Mouse (Mus musculus) CD4-positive naive resting alpha-beta T cell, adult 57 days (primary cell): Measurements from ENCODE around the gene Paf1. TPM values are rescaled to one million over a fixed set of nuclear protein-coding genes. Genes with fewer than 3 reads are reported as not detected.

ENCODE experiments used
- total RNA-seq: library from RNA; stranded (reverse); gene quantifications from one replicate; pipeline ENCODE4 v1.2.4, GENCODE M21; 2023

Gene Paf1
- total RNA-seq: 154 TPM

DNA sequence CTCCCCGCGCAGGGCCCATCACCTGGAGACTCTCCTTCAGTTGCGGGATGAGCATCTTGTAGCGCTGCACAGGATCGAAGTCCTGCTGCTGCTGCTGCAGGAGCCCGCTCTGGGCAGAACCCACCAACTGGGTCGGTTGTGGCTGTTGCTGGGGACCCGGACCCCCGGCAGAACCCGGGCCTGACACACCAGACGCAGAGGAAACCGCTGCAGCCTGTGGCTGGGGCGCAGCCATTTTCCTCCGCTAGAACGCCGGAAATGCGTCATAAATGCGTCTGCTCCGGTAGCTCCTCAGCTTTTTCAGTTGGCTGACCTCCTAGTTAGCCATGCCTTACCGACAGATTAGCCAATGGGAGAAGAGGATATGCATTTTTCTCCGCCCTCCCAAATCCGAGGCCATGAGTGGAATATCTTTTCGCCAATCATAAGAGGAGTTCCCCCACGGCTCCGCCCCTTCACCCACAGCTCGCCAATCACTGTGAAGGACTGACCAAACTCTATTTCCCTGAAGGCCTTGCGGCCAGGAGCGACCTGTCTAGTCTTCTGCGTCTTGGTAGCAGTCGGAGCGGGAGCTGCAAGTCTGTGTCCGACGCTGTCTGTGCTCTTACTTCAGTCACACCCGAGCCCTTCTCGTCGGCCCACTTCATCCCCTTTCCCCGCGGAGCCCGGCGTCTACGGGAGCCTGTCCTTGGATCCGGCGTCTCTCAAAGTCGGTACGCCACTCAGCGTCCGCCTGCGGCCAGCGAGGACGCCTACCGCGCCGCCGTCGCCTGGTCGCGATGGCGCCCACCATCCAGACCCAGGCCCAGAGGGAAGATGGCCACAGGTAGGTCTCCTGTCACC, at the start of gene Paf1, which contains the start of gene Med29:
Gene Paf1 (plus strand): TSS at position 523 of the 843 bp plus-strand sequence.
Gene Med29 (minus strand): TSS at position 280 of the 843 bp plus-strand sequence.

DNA sequence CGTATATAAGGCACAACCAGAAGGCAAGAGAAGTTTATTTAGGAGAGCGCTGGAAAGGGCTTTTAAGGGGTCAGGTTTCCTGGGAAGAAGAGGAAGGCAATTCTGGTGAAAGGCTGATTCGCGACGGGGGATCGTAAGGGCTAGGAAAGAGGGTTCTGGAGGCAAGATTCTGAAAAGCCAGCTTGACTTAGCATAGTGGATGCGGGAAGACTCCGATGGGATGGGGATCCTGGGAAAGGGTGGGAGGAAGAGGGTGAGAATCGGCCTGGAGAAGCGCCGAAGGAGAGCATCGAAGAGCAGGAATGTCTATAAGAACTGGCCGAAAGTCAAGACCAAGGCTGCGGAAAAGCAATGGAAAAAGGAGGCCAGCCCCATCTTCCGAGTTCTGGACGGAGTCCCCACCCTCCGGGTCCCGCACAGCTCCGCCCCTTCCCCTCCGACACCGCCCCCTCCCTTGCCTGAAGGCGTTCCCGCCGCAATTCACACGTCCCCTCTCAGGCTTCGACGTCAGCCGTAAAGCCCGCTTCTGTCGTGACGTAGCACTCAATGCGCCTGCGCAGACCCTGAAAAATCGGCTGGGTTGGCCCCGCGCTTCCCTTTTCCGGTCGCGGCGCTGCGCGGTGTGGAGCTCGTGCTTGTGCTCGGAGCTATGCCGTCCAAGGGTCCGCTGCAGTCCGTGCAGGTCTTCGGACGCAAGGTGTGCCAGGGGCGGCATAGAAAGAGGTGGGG, 42.4 kb upstream of the Paf1 start, which contains the start of gene Rps16:
Gene Rps16 (plus strand): TSS at position 498 of the 729 bp plus-strand sequence.

DNA sequence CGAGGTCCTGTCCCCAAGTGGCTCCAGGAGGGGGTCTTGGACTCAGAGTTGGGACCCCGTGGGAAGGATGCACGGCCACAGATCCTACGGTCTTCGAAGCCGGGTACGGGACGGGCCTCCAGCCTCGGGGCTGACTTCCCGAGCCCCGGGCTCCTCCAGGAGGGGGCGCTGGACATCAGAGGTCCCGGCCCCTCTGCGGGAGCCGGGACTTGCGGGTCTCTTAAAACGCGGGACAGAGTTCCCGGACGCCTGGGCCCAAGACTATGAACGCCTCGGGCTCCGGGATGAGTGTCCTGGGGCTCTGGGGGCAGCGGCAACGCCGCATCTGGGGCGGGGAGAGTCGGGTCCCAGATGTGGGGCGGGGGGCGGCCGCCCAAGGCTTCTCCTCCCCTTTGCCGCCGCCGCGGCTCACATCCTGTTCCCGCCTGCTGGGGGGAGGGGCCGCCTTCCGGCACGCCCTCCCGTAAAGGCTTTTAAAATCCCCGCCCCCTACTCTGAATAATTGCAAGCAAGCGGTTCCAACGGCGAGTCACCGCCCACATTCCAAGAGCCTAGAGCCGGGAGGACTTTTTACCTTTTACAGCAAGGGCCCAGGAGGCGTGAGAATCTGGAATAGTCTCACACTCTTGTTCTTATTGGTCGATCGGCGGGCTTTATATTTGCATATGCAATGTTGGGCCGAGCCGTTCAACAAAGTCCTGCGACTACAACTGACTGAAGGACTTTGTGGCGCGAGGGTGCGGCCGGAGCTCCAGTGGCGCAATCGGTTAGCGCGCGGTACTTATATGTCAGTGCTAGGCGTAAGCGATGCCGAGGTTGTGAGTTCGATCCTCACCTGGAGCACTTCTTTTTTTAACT, 20.3 kb upstream of the Paf1 start, which contains the start of gene Plekhg2:
Gene Plekhg2 (minus strand): TSS at position 349 of the 858 bp plus-strand sequence.

DNA sequence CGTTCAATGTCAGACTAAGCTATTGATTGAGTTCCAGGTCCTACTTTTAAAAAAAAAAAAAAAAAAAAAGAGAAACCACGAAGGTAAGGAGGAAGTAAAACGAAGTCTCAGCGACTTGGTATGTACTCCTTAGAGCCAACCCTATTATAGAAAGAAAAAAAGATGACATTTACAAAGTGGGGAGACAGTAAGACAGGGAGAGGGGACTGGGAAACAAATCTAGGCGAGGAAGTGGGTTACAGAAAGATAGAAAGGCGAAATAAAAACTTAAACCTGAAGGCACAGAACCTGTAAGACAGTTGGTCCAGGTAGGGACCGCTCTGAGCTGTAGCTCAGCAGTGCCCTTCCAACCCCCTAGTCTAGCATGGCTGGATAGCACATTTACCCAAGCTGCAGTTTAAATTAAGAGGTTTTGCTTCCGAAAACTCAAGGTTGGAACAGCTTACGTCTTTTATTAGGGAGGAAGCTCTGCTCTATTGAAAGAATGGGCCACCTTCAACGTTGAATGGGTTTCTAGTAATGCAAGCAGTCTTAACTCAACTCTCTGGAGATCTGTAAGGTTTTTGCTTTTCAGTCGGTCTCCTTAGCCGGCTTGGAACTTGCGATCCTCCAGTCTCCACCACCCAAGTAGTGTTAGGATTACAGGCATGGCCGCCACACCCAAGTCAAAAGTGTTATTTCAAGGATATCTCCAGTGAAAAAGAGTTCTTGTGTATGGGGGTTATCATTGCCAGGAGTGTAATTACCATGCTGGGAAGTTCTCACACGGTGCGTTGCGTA, 12.3 kb upstream of the Paf1 start, which contains the start of gene Zfp36:
Gene Zfp36 (minus strand): TSS at position 17 of the 780 bp plus-strand sequence.

DNA sequence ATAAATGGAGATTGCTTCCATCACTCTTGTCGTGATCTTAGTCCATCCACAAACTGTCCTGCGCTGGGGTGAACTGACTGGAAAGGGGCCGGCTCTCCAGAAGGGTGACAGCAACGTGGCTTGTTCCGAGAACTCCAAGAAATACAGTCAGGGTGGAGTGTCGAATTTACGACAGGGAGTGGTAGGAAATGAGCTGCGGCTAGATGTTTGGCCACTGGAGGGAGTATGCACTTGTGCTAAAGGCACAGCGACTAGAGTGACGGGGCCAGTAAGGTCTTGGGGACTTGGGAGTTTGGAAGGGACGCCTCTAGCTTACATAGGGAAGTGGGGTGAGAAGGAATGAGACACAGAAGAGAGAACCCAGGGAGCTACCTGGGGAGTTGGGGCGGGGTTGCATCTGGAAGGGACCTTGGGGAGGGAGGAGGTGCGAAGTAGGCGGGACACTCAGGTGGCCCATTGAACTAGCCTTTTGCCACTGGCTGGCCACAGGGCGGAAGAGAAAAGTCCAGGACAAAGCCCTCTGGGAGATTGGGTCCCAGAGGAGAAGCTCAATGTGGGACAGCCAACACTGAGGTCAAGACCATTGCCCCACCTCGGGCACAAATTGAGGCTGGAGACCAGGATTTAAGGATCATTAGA, 44.3 kb downstream of the Paf1 start, which contains the start of gene Gmfg:
Gene Gmfg (plus strand): TSS at position 516 of the 639 bp plus-strand sequence.

Other genes starting within 250 kb of the Paf1 start
- 183 TPM for gene Fbl, start 223.2 kb upstream of the Paf1 start, total RNA-seq
- 16.9 TPM for gene Dyrk1b, start 213.5 kb upstream of the Paf1 start, total RNA-seq
- gene Eid2, start 125.1 kb upstream of the Paf1 start, total RNA-seq: 9.9 TPM
- gene Eid2b, start 115.2 kb upstream of the Paf1 start, total RNA-seq: 5.5 TPM
- not detected for gene Selenov, start 101.8 kb upstream of the Paf1 start, total RNA-seq
- gene Dll3, start 90.7 kb upstream of the Paf1 start, total RNA-seq: not detected
- gene Timm50, start 80.9 kb upstream of the Paf1 start, total RNA-seq: 32.5 TPM
- 190 TPM for gene Supt5, start 54.2 kb upstream of the Paf1 start, total RNA-seq
- 5,484 TPM for gene Rps16, start 42.3 kb upstream of the Paf1 start, total RNA-seq
- 207 TPM for gene Plekhg2, start 20.4 kb upstream of the Paf1 start, total RNA-seq
- gene Zfp36, start 12.7 kb upstream of the Paf1 start, total RNA-seq: 442 TPM
- 14.8 TPM for gene Med29, start 243 bp upstream of the Paf1 start, total RNA-seq
- 312 TPM for gene Gmfg, start 44.5 kb downstream of the Paf1 start, total RNA-seq
- gene Lrfn1, start 59.0 kb downstream of the Paf1 start, total RNA-seq: 6.7 TPM
- not detected for gene Ifnl2, start 117.5 kb downstream of the Paf1 start, total RNA-seq
- gene Ifnl3, start 129.9 kb downstream of the Paf1 start, total RNA-seq: not detected
- gene Sycn, start 147.9 kb downstream of the Paf1 start, total RNA-seq: not detected
- gene Nccrp1, start 154.3 kb downstream of the Paf1 start, total RNA-seq: 0.38 TPM
- 45.7 TPM for gene Samd4b, start 205.2 kb downstream of the Paf1 start, total RNA-seq
- gene Pak4, start 205.2 kb downstream of the Paf1 start, total RNA-seq: 8.9 TPM
- gene Acp7, start 238.4 kb downstream of the Paf1 start, total RNA-seq: not detected